Comparison of ENCODE assay signal across 28 mouse cellular contexts in the genomic region with DNA sequence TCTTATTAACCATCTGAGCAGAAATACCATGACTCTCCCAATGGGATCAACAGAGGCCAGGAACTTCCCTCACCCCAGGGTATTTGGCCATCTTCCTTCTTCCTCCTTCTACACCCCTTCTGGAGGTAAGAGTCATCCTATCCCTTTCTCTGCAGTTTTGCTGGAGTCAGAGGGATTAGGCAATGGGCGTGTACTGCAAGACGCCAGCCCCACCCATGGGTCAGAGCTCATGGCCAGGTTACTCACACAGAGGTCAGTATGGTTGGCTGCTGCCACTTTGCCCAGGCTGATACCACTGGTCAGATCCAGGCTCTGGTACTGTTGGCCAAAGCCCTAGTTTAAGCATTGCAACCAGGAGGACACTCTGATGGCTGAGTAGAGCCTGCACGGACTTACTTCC.
DNase-seq lines count a peak whose midpoint lies in the region; ATAC-seq and TF ChIP-seq lines count a peak whose summit lies in the region.
"Had no signal": no experiment of that assay in that cellular context is flagged by ENCODE, and none has a peak within 500 bp of the region (broad histone marks: within the 10 kb centered on the region; RNA-seq: fewer than 3 reads in every experiment).

No protein-coding gene starts in this region.

- H3K4me2 ChIP-seq in lung, postnatal 0 days (replicated peaks; ENCODE audit: low read depth, low read length) = no peak overlapping the region
- H3K4me2 ChIP-seq: limb, embryonic 13.5 days; liver, embryonic 12.5 days; lung, embryonic 14.5 days; midbrain, embryonic 13.5 days; neural tube, embryonic 15.5 days; stomach, embryonic 15.5 days had no signal

- no peak for TF ChIP-seq EP300 in lung, postnatal 0 days (IDR thresholded peaks at IDR 0.05)

- no peaks in the 10 kb centered on the region; the same call in 1 of the 2 replicates for H3K4me1 ChIP-seq in lung, postnatal 0 days (ENCODE audit: insufficient read depth, low read depth, low read length)
- H3K4me1 ChIP-seq: midbrain, embryonic 13.5 days; neural tube, embryonic 15.5 days; stomach, embryonic 15.5 days had no signal

- H3K9me3 ChIP-seq in lung, postnatal 0 days (ENCODE audit: low read length) = no peaks in the 10 kb centered on the region
- H3K9me3 ChIP-seq: limb, embryonic 13.5 days; liver, embryonic 12.5 days; megakaryocyte, embryonic 14.5 days; midbrain, embryonic 13.5 days; neural tube, embryonic 15.5 days; stomach, embryonic 15.5 days had no signal

- H3K36me3 ChIP-seq in lung, postnatal 0 days (ENCODE audit: insufficient read depth, low read length) = no peaks in the 10 kb centered on the region
- H3K36me3 ChIP-seq: limb, embryonic 13.5 days; liver, embryonic 12.5 days; midbrain, embryonic 13.5 days; neural tube, embryonic 15.5 days; stomach, embryonic 15.5 days had no signal

- WGBS in lung, postnatal 0 days = 87% methylated on average over 3 of the region's 3 CpGs

- no peak for ATAC-seq in lung, postnatal 0 days
- peak; percentile 52 for ATAC-seq in granulocyte monocyte progenitor cell, adult 5-6 weeks (replicated peaks; ENCODE audit: poor library complexity, severe bottlenecking)
- peak; percentile 51 for ATAC-seq in monocyte, adult 5-6 weeks (replicated peaks; ENCODE audit: insufficient number of reproducible peaks, low FRiP score, low TSS enrichment, poor library complexity, severe bottlenecking)
- ATAC-seq: activated CD4-positive, CD25-positive, alpha-beta regulatory T cell, adult 4 months; forebrain, embryonic 16.5 days; hindbrain, embryonic 16.5 days; liver, embryonic 12.5 days; midbrain, embryonic 13.5 days had no signal

- H3K27me3 ChIP-seq in lung, postnatal 0 days (replicated peaks; ENCODE audit: insufficient read depth, low read length) = no peaks in the 10 kb centered on the region
- H3K27me3 ChIP-seq: limb, embryonic 13.5 days; liver, embryonic 12.5 days; megakaryocyte, embryonic 14.5 days; midbrain, embryonic 13.5 days; neural tube, embryonic 15.5 days; stomach, embryonic 15.5 days had no signal

- H3K27ac ChIP-seq in lung, postnatal 0 days (ENCODE audit: low read length) = no peak overlapping the region
- H3K27ac ChIP-seq: layer of hippocampus, adult 2 months; left cerebral cortex, adult 2 months; limb, embryonic 13.5 days; liver, embryonic 12.5 days; midbrain, embryonic 13.5 days; neural tube, embryonic 15.5 days; stomach, embryonic 15.5 days had no signal

- DNase-seq in kidney, adult 11 months = peak; percentile 26
- no peak for DNase-seq in kidney, postnatal 4 days
- DNase-seq in lung, postnatal 0 days (ENCODE audit: low spot score) = peak; percentile 36
- no peak for DNase-seq in lung, postnatal 25 days (ENCODE audit: low spot score)
- DNase-seq in embryo, embryonic 9.5 days (ENCODE audit: extremely low spot score) = no peak
- DNase-seq: adrenal gland, postnatal 10 days; B cell, adult 2 months; cerebellum, adult 11-12 months; cerebellum, adult 9-11 months; heart, postnatal 14 days; lung, embryonic 14.5 days; retina, postnatal 1 day; right cerebral cortex, postnatal 25 days; thymus, postnatal 14 days had no signal

- no peak for TF ChIP-seq CTCF in lung, postnatal 0 days (IDR thresholded peaks at IDR 0.05)

- H3K4me3 ChIP-seq in lung, postnatal 0 days (ENCODE audit: low read depth, low read length) = no peak overlapping the region
- H3K4me3 ChIP-seq: erythroblast, embryonic 14.5 days; layer of hippocampus, adult 2 months; left cerebral cortex, adult 2 months; limb, embryonic 13.5 days; liver, embryonic 12.5 days; megakaryocyte, embryonic 14.5 days; midbrain, embryonic 13.5 days; neural tube, embryonic 15.5 days; stomach, embryonic 15.5 days had no signal

- no peak overlapping the region for H3K9ac ChIP-seq in lung, postnatal 0 days (replicated peaks; ENCODE audit: low read depth)
- H3K9ac ChIP-seq: limb, embryonic 13.5 days; liver, embryonic 12.5 days; lung, embryonic 14.5 days; midbrain, embryonic 13.5 days; neural tube, embryonic 15.5 days; stomach, embryonic 15.5 days had no signal

Comparison
In these comparisons a context has a peak if more than half of its experiments do, and no peak if none do; other contexts are left out.
1. DNase-seq: peak in kidney, adult 11 months (single experiment) and lung, postnatal 0 days (single experiment); none in kidney, postnatal 4 days (0 of 2), lung, postnatal 25 days (single experiment) and embryo, embryonic 9.5 days (single experiment).